Mouse (Mus musculus): ENCODE measurements at regions not wholly inside any gene's neighbourhood (a gene's known extent, or its start where the extent isn't known, plus 50 kb on each side); places are given as distances from the start of the nearest gene placed in this dataset.

DNA sequence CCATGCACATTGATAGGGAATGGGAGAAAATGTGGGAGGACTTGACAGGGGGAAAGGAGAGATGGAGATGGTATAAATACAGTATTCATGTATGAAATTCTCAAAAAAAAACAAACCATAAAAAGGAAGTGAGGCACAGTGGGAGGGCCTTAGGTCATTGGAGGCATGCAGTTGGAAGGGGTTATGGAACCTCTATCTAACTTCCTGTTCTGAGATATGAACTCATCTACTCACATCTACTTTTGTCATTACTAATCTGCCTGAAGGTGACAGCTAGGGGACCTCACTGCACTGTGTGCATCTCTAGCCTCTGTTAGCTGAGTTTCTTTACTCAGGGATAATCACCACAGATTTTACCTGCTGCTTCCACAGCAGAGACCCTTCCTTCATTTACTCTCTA is 366.3 kb upstream of the Prickle1 start:
- no peak for DNase-seq

GRCm38 (mm10) chr15:93959931-93960330 is 364.2 kb upstream of the Prickle1 start:
- DNase-seq = no peak

DNA sequence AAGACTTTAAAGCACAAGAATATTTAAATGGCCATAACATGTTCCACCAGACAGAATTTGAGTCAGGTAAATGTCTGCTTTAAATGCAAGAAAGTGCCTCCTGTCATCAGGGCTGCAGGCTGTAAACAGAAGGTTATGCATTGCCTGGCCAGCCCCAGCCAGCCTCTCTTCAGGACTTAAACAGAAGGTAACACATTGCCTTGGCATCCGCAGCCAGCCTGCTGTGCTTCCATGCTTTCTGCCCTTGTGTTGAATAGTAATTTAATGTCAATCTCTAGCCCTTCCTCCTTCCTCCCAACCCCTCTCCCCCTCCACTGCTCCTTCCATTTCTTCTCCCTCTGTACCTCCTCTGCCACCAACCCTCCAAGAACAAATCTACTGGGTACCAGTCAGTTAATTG is 362.4 kb upstream of the Prickle1 start:
- DNase-seq = no peak

GRCm38 (mm10) chr15:93956801-93957200 is 361.1 kb upstream of the Prickle1 start:
- DNase-seq = no peak

DNA sequence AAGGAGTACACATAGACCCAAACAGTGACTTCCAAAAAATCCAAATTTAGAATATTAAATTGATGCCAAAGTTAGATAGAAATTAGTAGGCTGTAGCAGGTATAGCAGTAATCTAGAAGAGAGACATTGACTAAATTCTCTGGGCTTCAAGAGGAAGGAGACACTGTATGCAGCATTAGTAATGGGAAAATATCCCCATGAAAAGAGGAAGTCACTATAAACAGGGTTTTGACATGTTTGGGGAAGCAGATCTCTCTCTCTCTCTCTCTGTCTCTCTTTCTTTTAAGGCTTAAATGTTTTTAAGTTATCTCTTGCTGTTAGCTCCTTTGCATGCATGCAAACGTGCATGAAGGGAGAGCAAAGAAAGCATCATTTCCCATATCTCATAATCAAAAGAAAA is 357.9 kb upstream of the Prickle1 start:
- no peak for DNase-seq

GRCm38 (mm10) chr15:93950441-93950840 is 354.8 kb upstream of the Prickle1 start:
- DNase-seq = no peak

DNA sequence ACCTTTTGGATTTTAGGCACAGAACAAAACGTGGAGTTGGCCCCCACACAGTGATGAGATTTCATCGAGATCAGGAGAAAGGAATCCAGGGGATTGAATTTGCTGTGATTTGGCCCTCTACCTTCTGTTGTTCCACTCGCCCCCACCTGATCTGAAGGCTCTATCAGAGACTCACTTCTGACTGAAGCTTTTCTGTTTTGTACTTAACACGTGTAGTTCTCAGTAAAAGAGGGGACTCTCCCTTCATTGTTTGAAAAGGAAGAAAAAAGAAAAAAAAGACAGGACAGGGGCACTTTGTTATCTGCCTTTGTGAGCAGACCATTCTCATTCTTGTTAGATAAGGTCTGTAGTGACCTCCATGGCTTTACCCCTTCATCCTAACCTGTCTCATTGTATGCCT is 353.2 kb upstream of the Prickle1 start:
- no peak for DNase-seq

DNA sequence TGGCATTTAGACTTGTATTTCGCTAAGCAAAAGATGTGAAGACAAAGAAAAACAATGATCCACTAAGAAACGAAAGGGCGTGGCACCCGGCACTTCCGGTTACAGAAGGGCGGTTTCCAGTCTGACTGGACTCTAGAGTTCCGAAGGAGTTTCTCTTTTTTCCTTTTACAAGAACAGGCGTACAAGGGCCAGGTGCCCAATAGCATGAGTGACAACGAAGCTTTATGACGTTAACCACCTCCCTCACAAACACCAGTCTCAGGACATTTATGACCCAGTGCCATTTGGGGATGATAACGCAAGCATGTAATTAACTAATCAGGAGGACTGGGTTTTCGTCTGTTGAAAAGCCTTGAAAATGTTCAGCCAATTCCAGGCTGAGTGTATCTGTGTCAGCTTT is 347.9 kb upstream of the Prickle1 start:
- no peak for DNase-seq

DNA sequence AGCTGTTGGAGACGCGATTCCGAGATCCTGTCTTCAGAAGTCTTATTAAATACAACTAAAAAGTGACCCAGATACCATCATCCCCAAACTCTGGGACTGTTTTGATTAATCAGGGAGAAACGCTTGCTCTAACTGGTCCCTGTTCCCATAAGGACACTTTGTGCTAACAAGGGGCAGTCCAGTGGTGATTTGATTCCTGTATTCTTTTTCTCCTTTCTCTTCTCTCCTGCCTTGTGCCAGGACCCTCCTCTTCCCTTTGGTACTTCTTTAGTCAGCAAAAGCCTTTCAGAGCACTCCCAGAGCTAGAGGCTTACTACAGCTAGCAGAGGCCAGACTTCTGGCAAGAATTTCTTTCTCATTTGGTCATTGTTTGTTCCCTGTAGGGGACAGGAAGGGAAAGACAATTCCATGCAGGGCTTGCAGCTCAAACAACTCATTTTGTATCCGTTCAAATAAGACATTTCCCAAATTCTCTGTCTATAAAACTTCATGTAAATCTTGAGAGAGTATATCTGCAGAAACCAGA is 337.3 kb upstream of the Prickle1 start:
- peak in 1 of 2 experiments; percentile 4 for DNase-seq

DNA sequence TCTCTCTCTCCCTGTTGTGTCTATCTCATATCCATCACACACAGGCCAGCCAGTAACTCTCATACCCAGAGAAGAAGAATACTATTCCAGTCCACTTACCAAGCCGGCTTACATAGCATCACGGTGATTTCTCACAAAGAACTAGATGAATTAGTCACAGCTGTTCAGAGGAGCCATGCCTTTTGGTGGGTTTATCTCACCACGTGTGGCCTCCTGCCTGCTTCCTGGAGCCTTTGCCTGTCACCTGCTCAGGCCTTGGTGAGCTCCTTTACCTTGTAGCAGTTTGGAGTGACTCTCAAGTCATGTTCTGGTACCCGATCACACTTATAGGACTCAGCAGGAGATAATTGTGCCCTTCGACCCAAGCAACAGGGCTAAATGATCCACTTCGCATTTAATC is 331.2 kb upstream of the Prickle1 start:
- DNase-seq = no peak

DNA sequence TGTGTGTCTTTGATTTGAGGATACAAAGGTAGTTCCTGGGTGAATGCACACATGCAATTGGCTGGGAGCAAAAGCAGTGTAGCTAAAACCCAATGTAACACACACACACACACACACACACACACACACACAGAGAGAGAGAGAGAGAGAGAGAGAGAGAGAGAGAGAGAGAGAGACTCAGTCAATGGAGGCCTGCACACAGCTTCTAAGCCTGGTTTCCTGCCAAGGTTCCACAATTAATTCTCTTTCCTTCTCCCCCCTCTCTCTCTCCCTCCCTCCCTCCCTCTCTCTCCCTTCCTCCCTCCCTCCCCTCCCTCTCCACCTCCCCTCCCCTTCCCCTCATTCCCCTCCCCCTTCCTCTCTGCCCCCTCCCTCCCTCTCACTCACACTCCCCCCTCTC is 330.6 kb upstream of the Prickle1 start:
- no peak for DNase-seq

DNA sequence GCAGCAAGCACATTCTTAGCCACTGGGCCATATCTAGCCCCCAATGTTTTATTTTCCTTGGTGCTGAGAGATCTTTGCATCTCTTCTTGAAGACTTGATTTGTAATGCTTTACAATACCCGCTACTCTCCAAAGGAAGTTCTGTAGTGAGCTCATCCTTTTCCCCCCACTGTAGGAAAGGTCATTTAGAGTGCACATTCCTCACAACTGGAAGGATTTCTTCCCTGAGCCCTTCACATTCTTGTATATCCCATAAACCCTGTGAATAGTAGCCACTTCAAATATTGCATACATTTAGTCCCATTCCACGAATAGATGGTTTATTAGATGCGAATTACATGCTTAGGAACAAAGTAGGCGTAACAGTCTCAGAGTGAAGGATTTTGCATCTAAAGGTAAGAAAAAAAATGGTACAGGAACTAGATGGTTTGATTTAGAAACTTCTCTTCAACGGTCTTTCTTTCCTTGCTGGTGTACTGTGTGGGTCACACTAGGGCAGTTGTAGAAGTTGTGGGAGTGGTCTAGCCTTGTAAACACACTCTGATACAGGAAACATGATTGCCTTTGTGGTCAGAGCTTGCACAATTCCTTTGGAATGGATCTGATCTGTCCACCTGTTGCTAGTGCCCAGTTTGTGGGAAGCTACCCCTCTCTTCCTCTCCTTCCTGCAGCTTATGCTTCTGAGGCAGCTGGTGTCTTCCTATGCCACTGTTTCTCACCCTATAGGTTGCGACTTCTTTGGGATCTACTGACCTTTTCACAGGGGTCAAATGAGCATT is 326.0 kb upstream of the Prickle1 start:
- no peak for DNase-seq

DNA sequence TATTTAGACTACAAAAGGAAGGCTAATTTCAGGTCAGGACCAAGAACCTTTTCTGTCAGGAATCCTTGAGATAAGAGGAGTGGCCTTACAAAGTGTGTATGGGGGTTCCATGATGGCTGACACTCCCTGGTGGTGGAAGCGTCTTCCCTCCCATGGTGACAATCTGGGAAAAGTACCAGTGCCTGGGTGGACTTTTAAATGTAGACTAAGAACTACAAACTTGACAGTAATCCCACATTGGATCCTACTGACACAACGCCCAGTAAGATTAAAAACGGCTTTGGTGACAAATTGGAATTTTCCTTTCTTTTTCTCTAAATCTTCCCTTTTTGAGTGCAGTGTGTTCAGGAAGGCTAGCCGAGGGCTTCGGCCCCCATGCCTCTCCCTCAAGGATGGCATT is 325.3 kb upstream of the Prickle1 start:
- DNase-seq = no peak

- DNase-seq = no peak
Measured at GRCm38 (mm10) chr15:93919577-93919976, 323.9 kb upstream of the Prickle1 start.

GRCm38 (mm10) chr15:93916856-93917255 is 321.2 kb upstream of the Prickle1 start:
- no peak for DNase-seq

GRCm38 (mm10) chr15:93913462-93913861 is 317.8 kb upstream of the Prickle1 start:
- DNase-seq = no peak

- no peak for DNase-seq
Measured at GRCm38 (mm10) chr15:93913041-93913440, 317.4 kb upstream of the Prickle1 start.

GRCm38 (mm10) chr15:93910981-93911431 is 315.3 kb upstream of the Prickle1 start:
- no peak for DNase-seq

- no peak for DNase-seq
Measured at GRCm38 (mm10) chr15:93910158-93910557, 314.5 kb upstream of the Prickle1 start.

- DNase-seq = no peak
Measured at GRCm38 (mm10) chr15:93903671-93904603, 308.2 kb upstream of the Prickle1 start.

GRCm38 (mm10) chr15:93882826-93883225 is 287.1 kb upstream of the Prickle1 start:
- no peak for DNase-seq

DNA sequence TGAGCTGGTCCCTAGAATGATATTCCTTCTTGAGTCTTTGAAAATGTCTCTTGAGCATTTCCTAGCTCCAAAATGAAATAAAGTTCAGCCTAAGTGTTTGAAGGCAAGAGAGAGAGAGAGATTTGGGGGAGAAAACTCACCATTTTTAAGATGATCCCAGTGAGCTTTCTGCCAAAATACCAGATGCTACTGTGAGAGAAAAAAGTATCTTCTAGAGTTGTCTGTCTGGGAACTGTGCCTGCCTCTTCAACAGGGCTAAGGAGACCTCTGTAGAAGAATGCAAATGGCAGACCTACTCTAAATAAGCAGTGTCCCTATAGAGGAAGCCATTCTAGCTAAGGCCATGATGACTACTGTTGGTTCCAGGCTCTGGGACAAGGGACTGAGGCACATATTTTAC is 285.6 kb upstream of the Prickle1 start:
- DNase-seq = no peak

DNA sequence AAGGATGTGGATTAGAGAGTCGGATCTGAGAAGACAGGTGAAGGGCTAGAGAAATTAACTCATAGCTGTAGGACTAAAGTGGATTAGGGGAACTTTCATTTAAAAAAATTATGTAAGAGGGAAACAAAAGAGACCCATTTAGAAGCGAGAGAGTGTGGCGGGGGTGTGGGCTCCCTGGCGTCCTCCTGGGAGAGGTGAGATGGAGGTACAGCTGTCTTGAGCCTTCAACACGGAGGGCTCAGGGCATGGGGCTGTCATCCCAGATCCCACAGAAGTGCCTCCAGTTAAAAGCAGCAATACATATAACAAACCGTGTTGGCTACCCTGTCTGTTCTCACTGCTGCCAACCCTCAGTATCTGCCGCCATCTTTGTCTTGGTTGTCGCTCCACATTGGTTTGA is 284.6 kb upstream of the Prickle1 start:
- DNase-seq = no peak
